Mouse (Mus musculus) liver, postnatal 0 days (tissue): ENCODE measurements at regions not wholly inside any gene's neighbourhood (a gene's known extent, or its start where the extent isn't known, plus 50 kb on each side); places are given as distances from the start of the nearest gene placed in this dataset.

Source experiments
- ATAC-seq: fragments of 200-750 bp; cut with Nextera tagmentation; 2 replicates; pipeline ENCODE4 v1.8.0; 2017; ENCODE audit warnings: mild to moderate bottlenecking, moderate library complexity
- DNase-seq: peaks from one replicate; pipeline ENCODE4 v3.0.0-alpha.2; 2016
- H3K27ac ChIP-seq: fragments of 300-500 bp; sonication (generic); 2 replicates; pipeline ENCODE4 v1.5.1; 2014; ENCODE audit warnings: antibody characterized with exemption, moderate library complexity, mild to moderate bottlenecking, low read depth
- H3K27me3 ChIP-seq: fragments of 300-500 bp; sonication (generic); 2 replicates; pipeline ENCODE4 v1.6.1; 2014; ENCODE audit warnings: low read length, control low read depth, mixed read lengths; ENCODE audit not compliant: insufficient read depth
- H3K36me3 ChIP-seq: fragments of 300-500 bp; sonication (generic); replicated peaks from 2 replicates; pipeline ENCODE4 v1.6.1; 2014; ENCODE audit warnings: mild to moderate bottlenecking, control low read depth, low read length, moderate library complexity, mixed read lengths; ENCODE audit not compliant: insufficient read depth
- H3K4me1 ChIP-seq: fragments of 300-500 bp; sonication (generic); 2 replicates; pipeline ENCODE4 v1.6.1; 2014; ENCODE audit warnings: antibody characterized with exemption, mild to moderate bottlenecking, control low read depth; ENCODE audit not compliant: insufficient read depth
- H3K4me2 ChIP-seq: fragments of 300-500 bp; sonication (generic); 2 replicates; pipeline ENCODE4 v1.6.1; 2014; ENCODE audit warnings: low read depth, mild to moderate bottlenecking, low read length, moderate library complexity, mixed read lengths
- H3K4me3 ChIP-seq: fragments of 300-500 bp; sonication (generic); 2 replicates; pipeline ENCODE4 v1.5.1; 2014; ENCODE audit warnings: low read depth, low read length
- H3K9ac ChIP-seq: fragments of 300-500 bp; sonication (generic); replicated peaks from 2 replicates; pipeline ENCODE4 v1.6.1; 2014; ENCODE audit warnings: mild to moderate bottlenecking, moderate library complexity
- H3K9me3 ChIP-seq: fragments of 300-500 bp; sonication (generic); 2 replicates; pipeline ENCODE4 v1.6.1; 2016; ENCODE audit warnings: mild to moderate bottlenecking, control low read depth, low read length, mixed read lengths
- CTCF ChIP-seq: sonication (generic); IDR thresholded peaks from 2 replicates; pipeline ENCODE4 v1.5.1; 2016; ENCODE audit warnings: antibody characterized with exemption, low read depth
- EP300 ChIP-seq: IDR thresholded peaks from 2 replicates; pipeline ENCODE4 v1.6.1; 2016; ENCODE audit warnings: antibody characterized with exemption, low read depth, mild to moderate bottlenecking
- WGBS: fragments of 180-500 bp; shearing (Covaris S2); extraction: QIAGEN DNeasy Blood & Tissue Kit; methylation state at CpG from one replicate; pipeline ENCODE4 v1.1.7; 2014; ENCODE audit not compliant: insufficient replicate concordance; 5-methylcytosine and 5-hydroxymethylcytosine counted together

GRCm38 (mm10) chr3:80385986-80386385, 416.6 kb downstream of the Gria2 start:
- Histone ChIP-seq H3K4me3 (no peak overlapping the region), H3K27ac (no peak overlapping the region), H3K4me2 (no peak overlapping the region), H3K4me1 (no peaks in the 10 kb centered on the region), H3K9ac (no peak overlapping the region), H3K9me3 (no peaks in the 10 kb centered on the region), H3K27me3 (no peaks in the 10 kb centered on the region), H3K36me3 (no peaks in the 10 kb centered on the region)
- TF ChIP-seq EP300 = no peak
- no peak for TF ChIP-seq CTCF
- WGBS = 62% methylated on average over 2 of the region's 2 CpGs
- ATAC-seq = no peak
- no peak for DNase-seq

GRCm38 (mm10) chr3:80396240-80396639, 406.4 kb downstream of the Gria2 start:
- Histone ChIP-seq H3K9ac (no peak overlapping the region), H3K27me3 (no peaks in the 10 kb centered on the region), H3K36me3 (no peaks in the 10 kb centered on the region), H3K27ac (no peak overlapping the region), H3K9me3 (no peaks in the 10 kb centered on the region), H3K4me2 (no peak overlapping the region), H3K4me1 (no peaks in the 10 kb centered on the region), H3K4me3 (no peak overlapping the region)
- ATAC-seq = no peak
- DNase-seq = no peak
- 69% methylated on average over 4 of the region's 4 CpGs for WGBS
- TF ChIP-seq EP300 = no peak
- TF ChIP-seq CTCF = no peak

GRCm38 (mm10) chr3:80420453-80420852, 382.2 kb downstream of the Gria2 start:
- no peak for ATAC-seq
- Histone ChIP-seq H3K9me3 (no peaks in the 10 kb centered on the region), H3K4me3 (no peak overlapping the region), H3K27ac (no peak overlapping the region), H3K27me3 (no peaks in the 10 kb centered on the region), H3K9ac (no peak overlapping the region), H3K36me3 (no peaks in the 10 kb centered on the region), H3K4me2 (no peak overlapping the region), H3K4me1 (no peaks in the 10 kb centered on the region)
- TF ChIP-seq CTCF = no peak
- TF ChIP-seq EP300 = no peak
- 77% methylated on average over 3 of the region's 3 CpGs for WGBS
- DNase-seq = no peak

GRCm38 (mm10) chr3:80421461-80421860, 381.2 kb downstream of the Gria2 start:
- no peak for ATAC-seq
- Histone ChIP-seq H3K9ac (no peak overlapping the region), H3K9me3 (no peaks in the 10 kb centered on the region), H3K27ac (no peak overlapping the region), H3K4me1 (no peaks in the 10 kb centered on the region), H3K36me3 (no peaks in the 10 kb centered on the region), H3K27me3 (no peaks in the 10 kb centered on the region), H3K4me3 (no peak overlapping the region), H3K4me2 (no peak overlapping the region)
- 91% methylated on average over 3 of the region's 3 CpGs for WGBS
- no peak for TF ChIP-seq EP300
- TF ChIP-seq CTCF = no peak
- DNase-seq = no peak

- H3K4me3 ChIP-seq = no peak overlapping the region
- DNase-seq (no peak), ATAC-seq (no peak)
- H3K27ac ChIP-seq = no peak overlapping the region
- H3K36me3 ChIP-seq = no peaks in the 10 kb centered on the region
- H3K27me3 ChIP-seq = no peaks in the 10 kb centered on the region
- no peak for TF ChIP-seq EP300
- no peak for TF ChIP-seq CTCF
- H3K9ac ChIP-seq = no peak overlapping the region
- H3K4me1 ChIP-seq = no peaks in the 10 kb centered on the region
- 78% methylated on average over 3 of the region's 3 CpGs for WGBS
- no peak overlapping the region for H3K4me2 ChIP-seq
- no peaks in the 10 kb centered on the region for H3K9me3 ChIP-seq
Measured at GRCm38 (mm10) chr3:80422106-80422505, 380.5 kb downstream of the Gria2 start.

- no peak for DNase-seq
- no peak for TF ChIP-seq EP300
- no peak for TF ChIP-seq CTCF
- H3K4me2 ChIP-seq = no peak overlapping the region
- no peaks in the 10 kb centered on the region for H3K4me1 ChIP-seq
- H3K9me3 ChIP-seq = no peaks in the 10 kb centered on the region
- no peak overlapping the region for H3K9ac ChIP-seq
- no peaks in the 10 kb centered on the region for H3K27me3 ChIP-seq
- ATAC-seq = no peak
- no peak overlapping the region for H3K4me3 ChIP-seq
- H3K27ac ChIP-seq = no peak overlapping the region
- WGBS = 75% methylated on average over 4 of the region's 4 CpGs
- no peaks in the 10 kb centered on the region for H3K36me3 ChIP-seq
Measured at GRCm38 (mm10) chr3:80422646-80423045, 380.0 kb downstream of the Gria2 start.
